Mouse (Mus musculus): ENCODE measurements around the gene Dnajb14. TPM values are rescaled to one million over a fixed set of nuclear protein-coding genes. Genes with fewer than 3 reads are reported as not detected.
"Not testable (repeated sequence)": the region's sequence is repeated elsewhere in the genome, so short reads cannot be mapped to it uniquely, and the experiment has no call there.

Dnajb14 gene
- total RNA-seq (2021) = 18.0 and 22.4 TPM in 2 replicates
- long read RNA-seq, full-length matches to known transcripts = 20 of 21 reads
- long read RNA-seq, partial matches to known transcripts = 1 of 21 reads
- long read RNA-seq, other reads (novel, unspliced or antisense) = 0 of 21 reads

GRCm38 (mm10) chr3:137867437-137868093, at the start of gene Dnajb14:
Gene Dnajb14, plus strand, starts transcription at chr3:137867675.
- peak; percentile 77 for DNase-seq

GRCm38 (mm10) chr3:137818713-137819112, 48.8 kb upstream of the Dnajb14 start:
- no peak for DNase-seq

- no peak for DNase-seq
Observed at GRCm38 (mm10) chr3:137820688-137821467, 46.6 kb upstream of the Dnajb14 start.

GRCm38 (mm10) chr3:137823317-137823716, 44.2 kb upstream of the Dnajb14 start:
- no peak for DNase-seq

GRCm38 (mm10) chr3:137827678-137828077, 39.8 kb upstream of the Dnajb14 start:
- DNase-seq = no peak

- no peak for DNase-seq
Observed at GRCm38 (mm10) chr3:137831156-137831555, 36.3 kb upstream of the Dnajb14 start.

- no peak for DNase-seq
Observed at GRCm38 (mm10) chr3:137833128-137833527, 34.3 kb upstream of the Dnajb14 start.

GRCm38 (mm10) chr3:137833698-137834097, 33.8 kb upstream of the Dnajb14 start:
- DNase-seq = no peak

- DNase-seq = no peak
Observed at GRCm38 (mm10) chr3:137836543-137836942, 30.9 kb upstream of the Dnajb14 start.

- DNase-seq = no peak
Observed at GRCm38 (mm10) chr3:137838160-137838559, 29.3 kb upstream of the Dnajb14 start.

- no peak for DNase-seq
Observed at GRCm38 (mm10) chr3:137842944-137843343, 24.5 kb upstream of the Dnajb14 start.

GRCm38 (mm10) chr3:137844263-137844662, 23.2 kb upstream of the Dnajb14 start:
- no peak for DNase-seq

- no peak for DNase-seq
Observed at GRCm38 (mm10) chr3:137846552-137846951, 20.9 kb upstream of the Dnajb14 start.

- no peak for DNase-seq
Observed at GRCm38 (mm10) chr3:137848354-137848753, 19.1 kb upstream of the Dnajb14 start.

- DNase-seq = no peak
Observed at GRCm38 (mm10) chr3:137849697-137850096, 17.8 kb upstream of the Dnajb14 start.

GRCm38 (mm10) chr3:137851196-137851595, 16.3 kb upstream of the Dnajb14 start:
- no peak for DNase-seq

GRCm38 (mm10) chr3:137853011-137853410, 14.5 kb upstream of the Dnajb14 start:
- DNase-seq = not testable (repeated sequence)

GRCm38 (mm10) chr3:137855328-137855727, 12.1 kb upstream of the Dnajb14 start:
- no peak for DNase-seq

GRCm38 (mm10) chr3:137856061-137856460, 11.4 kb upstream of the Dnajb14 start:
- no peak for DNase-seq

- DNase-seq = no peak
Observed at GRCm38 (mm10) chr3:137860394-137861170, 6.9 kb upstream of the Dnajb14 start.

GRCm38 (mm10) chr3:137861436-137861835, 6.0 kb upstream of the Dnajb14 start:
- DNase-seq = no peak

- no peak for DNase-seq
Observed at GRCm38 (mm10) chr3:137862600-137862999, 4.9 kb upstream of the Dnajb14 start.
